Mouse (Mus musculus) ES-E14 (cell line): ENCODE results near the gene Lrp3.

Experiments
- ZC3H11A ChIP-seq: IDR thresholded peaks from 2 replicates; pipeline ENCODE4 v1.6.1; 2012; ENCODE audit warnings: low read depth, mild to moderate bottlenecking, inconsistent platforms, low read length, borderline replicate concordance
- ZNF384 ChIP-seq: IDR thresholded peaks from 2 replicates; pipeline ENCODE4 v1.6.1; 2012; ENCODE audit warnings: low read depth, low read length, inconsistent platforms

DNA sequence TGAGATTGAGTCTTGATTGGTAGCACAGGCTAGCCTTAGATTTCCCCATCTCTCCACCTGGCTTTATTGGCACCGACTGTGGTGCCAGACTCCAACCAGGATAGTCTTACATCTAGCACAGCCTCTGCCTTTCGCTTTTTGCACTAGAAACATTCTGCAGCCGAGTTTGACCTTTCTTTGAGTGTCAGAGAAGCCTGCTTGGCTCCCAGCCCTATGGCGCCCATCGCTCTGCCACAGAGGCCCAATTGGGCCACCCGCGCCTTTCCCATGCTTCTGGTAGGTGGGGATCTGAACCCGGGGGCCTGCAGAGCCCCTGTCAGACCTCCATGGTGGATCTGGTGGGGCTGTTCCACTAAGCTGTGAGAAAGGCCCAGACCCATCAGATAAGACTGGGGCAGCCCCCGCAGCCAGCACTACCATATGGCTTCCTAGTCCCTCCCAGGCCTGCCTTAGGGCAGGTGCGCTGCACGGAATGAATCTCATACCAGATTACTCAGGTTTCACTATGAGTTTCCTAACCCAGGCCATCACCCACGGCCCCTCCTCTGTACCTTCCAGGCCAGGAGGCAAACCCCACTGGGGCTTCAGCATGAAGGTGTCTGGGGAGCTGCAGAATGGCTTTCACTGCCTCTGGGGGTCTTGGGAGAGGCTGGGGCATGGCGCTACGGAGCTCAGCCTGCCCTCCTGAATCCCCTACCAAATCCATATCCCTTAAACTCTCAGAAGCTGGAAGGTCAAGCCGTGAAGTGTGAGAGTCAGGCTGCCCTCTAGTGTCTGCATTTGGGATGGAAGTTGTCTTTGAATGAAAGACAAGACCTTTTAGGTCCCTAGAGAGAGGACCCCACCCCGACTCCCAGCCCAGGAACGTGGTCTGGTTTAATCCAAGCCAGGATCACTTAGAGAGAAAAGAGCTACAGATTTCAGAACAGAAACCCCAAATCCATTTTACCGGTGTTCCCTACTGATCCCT is 38.6 kb downstream of the Lrp3 start:
- TF ChIP-seq ZC3H11A = 0 out of 2 replicates have a peak, but pooled peaks have one; percentile 7
- TF ChIP-seq ZNF384 = no peak
